Mouse (Mus musculus) hindbrain, embryonic 13.5 days (tissue): ENCODE results near the gene Slc25a11. TPM values are rescaled to one million over a fixed set of nuclear protein-coding genes. Genes with fewer than 3 reads are reported as not detected.
A peak's percentile ranks its signal among the peaks of the same experiment; 100 is the strongest.

Experiments used
- ATAC-seq: fragments of 200-750 bp; cut with Nextera tagmentation; 2 replicates; pipeline ENCODE4 v1.8.0; 2017; ENCODE audit warnings: moderate TSS enrichment; ENCODE audit not compliant: low FRiP score
- H3K27ac ChIP-seq: fragments of 300-500 bp; sonication (generic); 2 replicates; pipeline ENCODE4 v1.5.1; 2015; ENCODE audit warnings: inconsistent platforms, mild to moderate bottlenecking, moderate library complexity
- H3K27me3 ChIP-seq: fragments of 300-500 bp; sonication (generic); 2 replicates; pipeline ENCODE4 v1.6.1; 2015; ENCODE audit warnings: mild to moderate bottlenecking, inconsistent platforms
- H3K36me3 ChIP-seq: fragments of 300-500 bp; sonication (generic); 2 replicates; pipeline ENCODE4 v1.6.1; 2015; ENCODE audit warnings: mild to moderate bottlenecking, inconsistent platforms
- H3K4me1 ChIP-seq: fragments of 300-500 bp; sonication (generic); replicated peaks from 2 replicates; pipeline ENCODE4 v1.6.1; 2015; ENCODE audit warnings: inconsistent platforms
- H3K4me2 ChIP-seq: fragments of 300-500 bp; sonication (generic); 2 replicates; pipeline ENCODE4 v1.6.1; 2015; ENCODE audit warnings: inconsistent platforms, mild to moderate bottlenecking, moderate library complexity
- H3K4me3 ChIP-seq: fragments of 300-500 bp; sonication (generic); 2 replicates; pipeline ENCODE4 v1.5.1; 2015; ENCODE audit warnings: mild to moderate bottlenecking, inconsistent platforms
- H3K9ac ChIP-seq: fragments of 300-500 bp; sonication (generic); 2 replicates; pipeline ENCODE4 v1.6.1; 2015; ENCODE audit warnings: mild to moderate bottlenecking, inconsistent platforms
- H3K9me3 ChIP-seq: fragments of 300-500 bp; sonication (generic); 2 replicates; pipeline ENCODE4 v1.6.1; 2016; ENCODE audit warnings: inconsistent platforms
- WGBS: fragments of 180-500 bp; shearing (Covaris S2); methylation state at CpG from one replicate; pipeline ENCODE4 v1.1.7; 2015; 5-methylcytosine and 5-hydroxymethylcytosine counted together
- polyA plus RNA-seq: library from polyadenylated mRNA; unstranded; fragments of >200 nt; fragmentation: Nextera tagmentation; extraction: Ambion mirVana; gene quantifications from 2 replicates; pipeline ENCODE4 v1.2.1, GENCODE M21; 2015

Gene Slc25a11
- polyA plus RNA-seq, 1 experiment from 2014 or later: 159 TPM

DNA sequence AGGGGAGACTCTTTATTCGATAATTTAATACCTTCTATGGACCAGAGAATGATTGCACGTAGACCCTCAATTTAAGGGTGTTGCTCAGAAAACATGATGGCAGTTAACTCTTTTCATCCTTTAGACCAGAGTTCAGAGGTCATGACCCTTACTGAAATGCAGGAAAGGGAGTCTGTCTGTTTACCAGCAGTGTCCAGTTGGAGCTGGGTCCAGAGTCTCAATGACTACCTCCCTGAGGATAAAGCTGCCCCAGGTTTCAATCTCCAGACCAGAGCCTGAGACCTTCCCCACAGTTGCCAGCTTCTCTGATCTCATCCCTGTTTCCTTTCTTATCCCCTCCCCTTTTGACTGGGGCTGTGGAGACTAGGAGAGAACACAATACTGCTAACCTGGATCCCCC is 31.3 kb upstream of the Slc25a11 start:
- Histone ChIP-seq H3K27ac (no peak overlapping the region), H3K4me2 (no peak overlapping the region), H3K4me3 (no peak overlapping the region), H3K36me3 (peaks cover 81% of the 10 kb centered on the region), H3K9ac (no peak overlapping the region), H3K9me3 (no peaks in the 10 kb centered on the region), H3K27me3 (no peaks in the 10 kb centered on the region), H3K4me1 (peaks cover 19% of the 10 kb centered on the region)
- WGBS: 63% methylated on average over 2 of the region's 2 CpGs
- ATAC-seq: no peak

DNA sequence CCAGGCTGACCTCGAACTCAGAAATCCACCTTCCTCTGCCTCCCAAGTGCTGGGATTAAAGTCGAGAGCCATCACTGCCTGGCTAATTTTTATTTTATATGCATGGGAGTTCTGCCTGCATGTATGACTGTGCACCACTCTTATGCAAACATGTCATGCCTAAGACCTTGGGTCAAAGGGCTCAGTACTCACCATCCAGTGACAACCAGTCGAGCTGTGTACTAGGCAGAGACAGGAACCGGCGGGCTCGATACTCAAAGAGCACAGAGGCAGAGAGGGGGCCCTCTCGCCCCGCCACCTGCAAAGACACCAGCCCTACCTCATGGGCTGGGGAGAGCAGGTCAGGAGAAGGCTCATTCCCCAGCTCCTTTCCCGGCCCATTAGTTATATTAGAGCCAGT is 30.8 kb upstream of the Slc25a11 start:
- WGBS: 80% methylated on average over 9 of the region's 9 CpGs
- Histone ChIP-seq H3K4me1 (peaks cover 19% of the 10 kb centered on the region), H3K27me3 (no peaks in the 10 kb centered on the region), H3K36me3 (peaks cover 77% of the 10 kb centered on the region), H3K9me3 (no peaks in the 10 kb centered on the region), H3K9ac (no peak overlapping the region), H3K4me3 (no peak overlapping the region), H3K27ac (no peak overlapping the region), H3K4me2 (no peak overlapping the region)
- ATAC-seq: no peak

DNA sequence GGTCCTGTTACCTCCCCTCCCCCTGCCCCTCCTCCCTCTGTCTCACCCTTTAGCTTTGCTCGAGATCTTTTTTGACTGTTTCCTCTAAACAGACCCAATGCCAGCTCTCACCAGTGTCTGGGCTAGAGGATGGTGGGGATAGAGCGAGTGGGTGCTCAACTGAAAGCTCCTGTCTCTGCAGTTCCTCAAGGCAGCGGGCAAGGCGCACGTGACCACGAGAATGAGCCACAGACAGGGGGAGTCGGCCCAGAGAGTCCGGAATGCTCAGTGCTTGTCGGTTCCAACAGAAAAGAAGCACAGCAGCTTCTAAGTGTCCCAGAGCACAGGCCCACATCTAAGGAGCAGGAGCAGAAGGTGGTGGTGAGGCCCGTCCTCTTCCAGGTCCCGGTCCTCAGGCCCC is 27.2 kb upstream of the Slc25a11 start:
- ATAC-seq: no peak
- peaks cover 21% of the 10 kb centered on the region for H3K4me1 ChIP-seq
- no peak overlapping the region for H3K27ac ChIP-seq
- no peaks in the 10 kb centered on the region for H3K9me3 ChIP-seq
- WGBS: 67% methylated on average over 11 of the region's 11 CpGs
- H3K4me3 ChIP-seq: no peak overlapping the region
- no peak overlapping the region for H3K4me2 ChIP-seq
- H3K27me3 ChIP-seq: no peaks in the 10 kb centered on the region
- peaks cover 69% of the 10 kb centered on the region for H3K36me3 ChIP-seq
- H3K9ac ChIP-seq: no peak overlapping the region; the same call in 1 of the 2 replicates

DNA sequence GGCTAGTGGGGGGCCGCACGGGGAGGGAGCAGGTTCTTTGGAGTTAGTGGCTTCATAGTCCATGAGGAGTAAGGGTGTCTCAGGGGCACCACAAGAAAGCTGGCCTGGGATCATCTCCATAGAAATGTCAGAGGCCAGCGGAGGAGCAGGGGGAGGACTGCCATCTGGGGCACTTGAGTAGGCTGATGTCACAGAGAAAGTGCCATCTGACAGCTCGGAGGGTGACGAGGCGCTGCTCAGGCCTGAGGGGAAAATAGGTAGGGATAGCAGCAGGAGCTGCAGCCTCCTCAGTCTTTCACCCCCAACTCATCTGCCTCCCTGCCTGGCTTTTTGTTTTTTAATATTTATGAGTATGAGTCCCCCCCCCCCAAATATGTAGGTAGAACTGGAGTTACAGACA is 26.7 kb upstream of the Slc25a11 start:
- H3K4me3 ChIP-seq: no peak overlapping the region
- 47% methylated on average over 6 of the region's 6 CpGs for WGBS
- peaks cover 64% of the 10 kb centered on the region for H3K36me3 ChIP-seq

DNA sequence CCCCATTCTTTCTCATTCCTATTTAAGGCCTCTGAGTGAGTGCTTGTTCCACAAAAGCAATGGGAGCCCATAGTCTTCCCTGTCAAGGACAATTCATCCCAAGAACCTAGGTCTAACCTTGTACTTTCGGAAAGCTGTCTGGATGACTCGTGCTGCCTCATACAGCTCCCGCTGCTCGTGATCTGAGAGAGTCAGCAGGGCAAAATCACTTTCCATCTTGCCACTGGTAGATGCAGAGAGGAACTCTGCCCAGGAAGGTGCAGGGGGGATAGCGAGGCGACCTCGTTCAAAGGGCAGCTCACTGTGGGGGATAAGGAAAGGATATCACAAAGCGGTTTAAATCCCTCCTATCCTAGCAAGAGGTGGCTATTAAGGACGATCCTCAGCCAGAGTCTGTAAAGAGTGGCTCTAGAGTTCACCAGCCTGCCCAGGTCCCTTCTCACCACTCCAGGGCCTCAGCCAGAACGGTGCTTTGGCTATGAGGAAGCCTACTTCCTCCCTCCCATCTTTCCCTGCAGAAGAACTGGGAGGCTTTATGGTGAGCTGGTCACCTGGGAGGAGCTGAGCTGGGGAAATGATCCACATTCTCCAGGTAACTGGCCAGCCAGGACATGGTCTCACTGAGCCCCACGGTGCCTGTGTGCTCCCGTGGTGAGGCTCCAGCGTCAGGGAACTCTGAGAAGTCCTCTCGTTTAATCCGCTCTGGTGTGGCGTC is 24.2 kb upstream of the Slc25a11 start:
- Histone ChIP-seq H3K27me3 (no peaks in the 10 kb centered on the region), H3K9me3 (no peaks in the 10 kb centered on the region), H3K9ac (peak overlapping the region; percentile 86; the same call in 1 of the 2 replicates), H3K27ac (no peak overlapping the region), H3K4me3 (0 out of 2 replicates have a peak overlapping the region, but pooled peaks have one; percentile 66), H3K36me3 (peaks cover 49% of the 10 kb centered on the region), H3K4me2 (peak overlapping the region; percentile 91), H3K4me1 (peaks cover 36% of the 10 kb centered on the region)
- ATAC-seq: no peak
- 89% methylated on average over 16 of the region's 16 CpGs for whole genome bisulfite sequencing

More for the DNA sequence above, 26.7 kb upstream of the Slc25a11 start:
- H3K4me1 ChIP-seq: peaks cover 21% of the 10 kb centered on the region
- no peaks in the 10 kb centered on the region for H3K9me3 ChIP-seq
- no peak overlapping the region for H3K4me2 ChIP-seq
- no peak for ATAC-seq
- no peaks in the 10 kb centered on the region for H3K27me3 ChIP-seq
- H3K27ac ChIP-seq: no peak overlapping the region
- 0 out of 2 replicates have a peak overlapping the region, but pooled peaks have one; percentile 29 for H3K9ac ChIP-seq

DNA sequence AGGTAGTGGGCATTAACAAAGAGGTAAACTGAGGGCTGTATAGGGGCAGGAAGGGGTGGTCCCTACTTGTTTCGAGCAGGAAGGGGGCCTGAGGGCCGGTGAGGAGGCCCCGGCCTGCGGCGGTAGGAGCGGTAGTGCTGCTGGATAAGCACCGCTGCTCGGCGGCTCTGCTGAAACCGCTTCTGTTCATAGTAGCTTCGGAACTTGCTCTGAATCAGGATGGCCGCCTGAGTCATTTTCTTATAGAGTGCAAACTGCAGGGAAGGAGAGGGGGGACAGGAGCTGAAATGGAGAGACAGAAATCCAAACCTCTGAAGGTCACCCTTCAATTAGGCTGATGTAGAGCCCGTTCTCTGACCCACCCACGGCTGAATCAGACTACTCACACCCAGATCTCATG is 23.2 kb upstream of the Slc25a11 start:
- ATAC-seq: no peak
- Histone ChIP-seq H3K4me2 (peak overlapping the region; percentile 91), H3K9ac (peak overlapping the region; percentile 86), H3K27ac (peak overlapping the region; percentile 98), H3K4me1 (peaks cover 39% of the 10 kb centered on the region), H3K4me3 (peak overlapping the region; percentile 66), H3K27me3 (no peaks in the 10 kb centered on the region), H3K36me3 (peaks cover 44% of the 10 kb centered on the region), H3K9me3 (no peaks in the 10 kb centered on the region)
- WGBS: 35% methylated on average over 14 of the region's 14 CpGs

DNA sequence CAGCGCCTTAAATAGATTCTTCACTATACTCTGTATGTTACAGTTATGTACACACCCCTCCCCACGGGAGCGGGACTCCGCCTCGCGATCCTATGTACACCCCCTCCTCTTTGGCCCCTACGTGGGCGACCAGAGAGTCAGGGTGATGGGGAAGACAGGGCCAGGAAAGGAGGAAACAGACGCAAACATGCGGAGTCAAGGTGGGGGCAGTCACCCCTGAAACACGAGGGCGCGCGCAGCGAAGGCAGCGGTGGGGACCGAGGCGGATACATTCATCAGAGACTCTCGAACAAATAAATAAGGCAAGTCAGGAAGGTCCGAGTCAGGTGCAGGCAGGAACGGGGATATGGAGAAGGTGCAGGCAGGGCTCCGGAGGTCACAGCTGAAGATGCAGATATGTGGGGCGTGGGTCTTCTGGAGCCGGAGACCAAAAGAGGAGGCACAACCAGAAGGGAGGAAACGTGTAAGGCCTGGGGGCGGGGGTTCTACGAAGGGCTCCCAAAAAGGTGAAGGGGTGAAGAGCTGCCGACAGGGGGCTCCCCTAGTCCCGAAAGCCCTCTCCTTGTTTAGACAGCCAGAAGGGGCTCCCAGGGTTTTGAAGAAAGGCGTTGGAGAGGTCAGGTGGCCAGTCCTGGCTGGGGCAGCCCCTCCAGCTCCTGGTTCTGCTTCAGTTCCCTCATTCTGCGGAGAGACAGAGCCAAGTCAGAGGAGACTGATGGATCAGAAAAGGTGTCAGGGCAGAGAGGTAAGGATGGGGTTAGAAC is 22.5 kb upstream of the Slc25a11 start:
- Histone ChIP-seq H3K27ac (peak overlapping the region; percentile 98), H3K27me3 (no peaks in the 10 kb centered on the region), H3K4me2 (peak overlapping the region; percentile 91), H3K9ac (peak overlapping the region; percentile 86), H3K4me3 (peak overlapping the region; percentile 66), H3K4me1 (peaks cover 39% of the 10 kb centered on the region), H3K9me3 (no peaks in the 10 kb centered on the region), H3K36me3 (peaks cover 45% of the 10 kb centered on the region)
- WGBS: 0% methylated on average over 31 of the region's 31 CpGs
- ATAC-seq: peak; percentile 46

DNA sequence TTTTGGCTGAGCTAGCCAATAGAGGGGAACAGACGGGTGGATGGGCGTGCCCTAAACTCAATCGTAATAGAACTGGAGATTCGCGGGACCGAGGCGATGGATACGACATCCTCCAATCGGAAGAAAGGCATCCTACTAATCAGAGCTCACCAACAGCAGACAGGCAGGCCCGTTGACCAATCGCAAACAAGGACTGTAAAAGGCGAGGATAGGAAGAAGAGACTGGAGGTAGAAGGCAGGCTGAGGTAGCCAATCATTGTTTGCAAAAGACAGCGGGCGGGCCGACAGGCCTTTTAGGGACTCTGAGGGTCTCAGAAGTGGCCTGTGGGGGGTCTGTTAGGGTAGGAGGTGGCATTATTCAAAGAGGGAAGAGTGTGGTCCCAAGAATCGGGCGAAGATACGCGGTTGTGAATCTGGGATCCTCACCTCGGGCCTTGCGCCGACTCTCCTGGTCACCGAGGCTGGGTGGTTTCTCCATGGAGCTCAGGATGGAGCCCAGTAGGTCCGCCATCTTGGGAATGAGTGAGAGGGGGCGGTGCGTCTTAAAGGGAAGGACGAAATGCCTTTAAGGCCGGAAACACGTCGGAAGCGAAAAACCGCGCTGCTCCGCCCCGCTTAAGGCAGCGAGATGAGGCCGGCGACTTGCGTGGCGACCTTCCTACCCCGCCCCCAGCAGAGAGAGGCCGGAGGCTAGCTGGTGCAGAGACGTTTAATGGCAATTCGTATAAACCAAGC is 21.7 kb upstream of the Slc25a11 start, which contains the start of gene Spag7:
Spag7 (minus strand) TSS at position 646 of the 735 bp plus-strand sequence.
- Histone ChIP-seq H3K4me2 (peak within 1 kb of the TSS; percentile 91), H3K4me1 (peaks cover 39% of the 10 kb centered on the region), H3K9me3 (no peaks in the 10 kb centered on the region), H3K36me3 (peaks cover 46% of the 10 kb centered on the region), H3K4me3 (peak within 1 kb of the TSS; percentile 66), H3K9ac (peak within 1 kb of the TSS; percentile 86), H3K27ac (peak within 1 kb of the TSS; percentile 98), H3K27me3 (no peaks in the 10 kb centered on the region)
- WGBS: under 1% methylated on average over 44 of the region's 44 CpGs
- peak; percentile 97 for ATAC-seq

DNA sequence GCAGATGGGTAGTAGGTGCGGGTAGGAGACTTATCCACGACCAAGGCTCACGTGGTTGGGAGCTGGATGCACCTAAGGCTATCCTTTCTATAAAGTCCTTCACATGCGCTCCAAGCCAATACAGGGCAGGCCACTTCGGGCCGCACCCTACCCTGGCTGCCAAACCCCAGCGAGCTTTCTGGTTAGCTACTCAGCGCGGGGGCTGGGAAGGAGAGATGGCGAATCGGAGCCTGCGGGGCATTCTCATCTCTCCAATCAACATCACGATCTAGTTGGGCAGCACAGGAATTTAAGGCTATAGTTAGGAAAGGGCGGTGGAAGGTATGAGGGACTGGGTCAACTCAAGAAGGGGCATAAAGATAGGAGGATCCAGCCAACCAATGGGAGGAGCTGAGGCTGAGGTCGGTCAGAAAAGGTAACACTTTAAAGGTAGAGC is 21.1 kb upstream of the Slc25a11 start:
- Histone ChIP-seq H3K4me3 (peak overlapping the region; percentile 66), H3K9me3 (no peaks in the 10 kb centered on the region), H3K9ac (peak overlapping the region; percentile 80), H3K36me3 (peaks cover 47% of the 10 kb centered on the region), H3K4me2 (peak overlapping the region; percentile 91), H3K27ac (peak overlapping the region; percentile 92), H3K4me1 (peaks cover 39% of the 10 kb centered on the region), H3K27me3 (no peaks in the 10 kb centered on the region)
- under 1% methylated on average over 15 of the region's 15 CpGs for WGBS
- ATAC-seq: peak; percentile 44; the same call in 1 of the 2 replicates

DNA sequence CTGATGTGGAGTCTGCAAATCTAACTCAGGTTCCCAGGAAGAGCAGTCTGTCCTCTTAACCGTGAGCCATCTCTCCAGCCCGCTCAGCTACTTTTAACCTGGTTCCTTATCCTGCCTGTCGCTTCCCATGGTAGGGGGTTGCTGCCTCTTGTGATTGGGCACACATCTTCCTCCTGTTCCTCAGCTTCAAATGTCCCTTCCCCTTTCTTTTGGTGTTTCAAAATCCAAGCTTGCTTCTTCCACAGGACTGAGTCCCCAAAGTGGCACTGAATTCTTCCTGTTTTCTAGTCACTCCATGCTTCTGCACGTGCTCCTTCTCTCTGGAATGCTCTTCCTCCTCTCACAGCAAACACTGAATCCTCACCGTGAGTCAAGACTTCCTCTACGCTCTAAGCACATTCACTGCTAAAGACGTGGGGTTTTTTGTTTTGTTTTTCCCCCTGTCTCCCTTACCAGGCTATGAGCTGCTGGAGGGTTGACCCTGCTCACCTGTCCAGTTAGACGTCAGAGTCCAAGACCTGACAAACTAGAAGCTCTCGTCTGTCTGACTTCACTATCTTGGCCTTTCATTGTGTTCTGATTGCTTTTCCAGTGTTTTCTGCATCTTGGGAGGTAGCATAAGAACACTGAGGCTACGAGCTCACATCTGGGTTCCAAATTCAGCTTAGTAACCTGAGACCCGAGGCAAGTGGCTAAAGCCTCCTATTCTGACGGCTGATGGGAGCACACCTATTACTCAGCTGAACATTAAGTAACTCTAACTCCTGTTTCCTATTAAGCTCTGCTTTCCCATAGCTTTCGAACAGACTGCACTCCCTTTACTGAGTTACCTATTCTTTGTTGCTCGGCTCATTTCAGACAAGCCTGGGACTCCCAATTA is 20.2 kb upstream of the Slc25a11 start:
- peak overlapping the region; percentile 66 for H3K4me3 ChIP-seq
- H3K4me2 ChIP-seq: peak overlapping the region; percentile 91
- peak overlapping the region; percentile 80 for H3K9ac ChIP-seq
- H3K27me3 ChIP-seq: no peaks in the 10 kb centered on the region
- no peaks in the 10 kb centered on the region for H3K9me3 ChIP-seq
- peaks cover 51% of the 10 kb centered on the region for H3K36me3 ChIP-seq
- H3K27ac ChIP-seq: peak overlapping the region; percentile 92
- H3K4me1 ChIP-seq: peaks cover 39% of the 10 kb centered on the region
- no peak for ATAC-seq
- WGBS: 83% methylated on average over 14 of the region's 14 CpGs

DNA sequence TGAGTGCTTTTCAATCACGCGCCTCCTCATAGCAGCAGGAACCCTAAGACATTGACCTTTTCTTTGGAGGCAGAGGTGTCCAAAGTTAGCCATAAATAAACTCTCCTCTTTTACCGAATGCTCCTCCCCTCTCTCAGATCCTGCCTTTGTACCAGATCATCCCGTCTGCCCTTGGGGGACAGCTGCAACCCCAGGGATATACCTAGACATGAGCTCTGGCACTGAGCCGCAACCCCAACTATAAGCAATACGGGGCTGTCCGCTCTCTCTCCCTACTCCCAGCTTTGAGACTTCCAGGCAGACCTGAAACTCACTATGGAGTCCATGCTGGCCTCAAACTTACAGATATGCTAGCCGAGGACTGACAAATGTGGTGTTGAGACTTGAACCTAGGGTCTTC is 19.4 kb upstream of the Slc25a11 start:
- no peaks in the 10 kb centered on the region for H3K27me3 ChIP-seq
- no peaks in the 10 kb centered on the region for H3K9me3 ChIP-seq
- peaks cover 51% of the 10 kb centered on the region for H3K36me3 ChIP-seq
- no peak overlapping the region for H3K4me2 ChIP-seq
- H3K4me1 ChIP-seq: peaks cover 38% of the 10 kb centered on the region
- 94% methylated on average over 8 of the region's 8 CpGs for WGBS
- no peak for ATAC-seq
- no peak overlapping the region for H3K27ac ChIP-seq
- H3K9ac ChIP-seq: no peak overlapping the region
- H3K4me3 ChIP-seq: no peak overlapping the region
